Mouse (Mus musculus) limb, embryonic 13.5 days (tissue): Measurements from ENCODE around the gene Gm4907. TPM values are rescaled to one million over a fixed set of nuclear protein-coding genes. Genes with fewer than 3 reads are reported as not detected.
"Not testable (repeated sequence)": the region's sequence is repeated elsewhere in the genome, so short reads cannot be mapped to it uniquely, and the experiment has no call there.

ENCODE experiments used
- ATAC-seq: fragments of 200-750 bp; cut with Nextera tagmentation; 2 replicates; pipeline ENCODE4 v1.8.0; 2017; ENCODE audit warnings: low read depth, moderate number of reproducible peaks, moderate TSS enrichment; ENCODE audit not compliant: low FRiP score
- H3K27ac ChIP-seq: fragments of 300-500 bp; sonication (generic); 2 replicates; pipeline ENCODE4 v1.5.1; 2015; ENCODE audit warnings: inconsistent platforms, mild to moderate bottlenecking, moderate library complexity
- H3K27me3 ChIP-seq: fragments of 300-500 bp; sonication (generic); 2 replicates; pipeline ENCODE4 v1.6.1; 2015; ENCODE audit warnings: mild to moderate bottlenecking, inconsistent platforms
- H3K36me3 ChIP-seq: fragments of 300-500 bp; sonication (generic); 2 replicates; pipeline ENCODE4 v1.6.1; 2015; ENCODE audit warnings: inconsistent platforms, mild to moderate bottlenecking, moderate library complexity
- H3K4me1 ChIP-seq: fragments of 300-500 bp; sonication (generic); 2 replicates; pipeline ENCODE4 v1.6.1; 2015; ENCODE audit warnings: inconsistent platforms
- H3K4me2 ChIP-seq: fragments of 300-500 bp; sonication (generic); replicated peaks from 2 replicates; pipeline ENCODE4 v1.6.1; 2015; ENCODE audit warnings: inconsistent platforms, mild to moderate bottlenecking, moderate library complexity
- H3K4me3 ChIP-seq: fragments of 300-500 bp; sonication (generic); 2 replicates; pipeline ENCODE4 v1.5.1; 2015; ENCODE audit warnings: moderate library complexity, mild to moderate bottlenecking, inconsistent platforms
- H3K9ac ChIP-seq: fragments of 300-500 bp; sonication (generic); 2 replicates; pipeline ENCODE4 v1.6.1; 2015; ENCODE audit warnings: mild to moderate bottlenecking, inconsistent platforms
- H3K9me3 ChIP-seq: fragments of 300-500 bp; sonication (generic); 2 replicates; pipeline ENCODE4 v1.6.1; 2016; ENCODE audit warnings: inconsistent platforms
- WGBS: fragments of 180-500 bp; shearing (Covaris S2); methylation state at CpG from one replicate; pipeline ENCODE4 v1.1.7; 2015; 5-methylcytosine and 5-hydroxymethylcytosine counted together
- polyA plus RNA-seq: library from polyadenylated mRNA; unstranded; fragments of >200 nt; fragmentation: Nextera tagmentation; extraction: Ambion mirVana; gene quantifications from 2 replicates; pipeline ENCODE4 v1.2.1, GENCODE M21; 2015

Gm4907 gene
- not detected in 2 replicates for polyA plus RNA-seq

- H3K36me3 ChIP-seq, H3K9ac ChIP-seq, H3K27me3 ChIP-seq, H3K4me2 ChIP-seq, H3K9me3 ChIP-seq, H3K4me3 ChIP-seq, ATAC-seq, H3K4me1 ChIP-seq, H3K27ac ChIP-seq: not testable (repeated sequence)
- 65% methylated on average over 2 of the region's 2 CpGs for WGBS
Measured at GRCm38 (mm10) chrX:23882253-23882652, at the start of gene Gm4907. Gene Gm4907 (plus strand): TSS chrX:23882553.

- not testable (repeated sequence) for H3K27ac ChIP-seq, H3K4me2 ChIP-seq, ATAC-seq, H3K27me3 ChIP-seq, H3K4me3 ChIP-seq, H3K4me1 ChIP-seq, H3K36me3 ChIP-seq, H3K9ac ChIP-seq, H3K9me3 ChIP-seq
- WGBS, result 86% methylated on average over 11 of the region's 11 CpGs
Measured at GRCm38 (mm10) chrX:23833784-23834183, 48.6 kb upstream of the Gm4907 start.

GRCm38 (mm10) chrX:23840921-23841320, 41.4 kb upstream of the Gm4907 start:
- H3K4me1 ChIP-seq, result no peaks in the 10 kb centered on the region

DNA sequence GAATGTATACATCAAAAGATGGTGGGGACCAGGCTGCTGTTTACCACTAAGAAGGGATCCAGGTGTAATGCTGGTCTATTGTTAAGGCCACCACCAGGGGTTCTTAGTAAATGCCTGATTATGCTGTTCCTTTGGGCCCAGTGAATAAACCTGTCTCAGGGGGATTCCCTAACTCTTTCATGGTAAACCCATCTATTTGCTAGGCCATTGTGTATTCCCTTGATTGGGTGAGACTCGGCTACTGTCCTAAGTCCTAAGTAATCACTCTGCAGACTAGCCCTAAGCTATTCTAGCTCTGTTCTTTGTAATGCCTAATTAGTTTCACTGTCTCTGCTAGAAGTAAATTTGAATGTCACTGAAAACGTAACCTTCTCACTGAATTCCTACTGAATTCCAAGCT, 71.8 kb downstream of the Gm4907 start:
- 0 out of 2 replicates have a peak, but pooled peaks cover 4% of the 10 kb centered on the region for H3K9me3 ChIP-seq
- no peaks in the 10 kb centered on the region for H3K36me3 ChIP-seq
- H3K4me2 ChIP-seq, result no peak overlapping the region
- H3K9ac ChIP-seq, result no peak overlapping the region
- no peaks in the 10 kb centered on the region for H3K27me3 ChIP-seq
- no peaks in the 10 kb centered on the region for H3K4me1 ChIP-seq
- no peak overlapping the region for H3K4me3 ChIP-seq
- whole genome bisulfite sequencing, result 74% methylated on average over 2 of the region's 2 CpGs
- ATAC-seq, result no peak
- no peak overlapping the region for H3K27ac ChIP-seq

More at GRCm38 (mm10) chrX:23840921-23841320, 41.4 kb upstream of the Gm4907 start:
- Histone ChIP-seq H3K9me3 (no peaks in the 10 kb centered on the region), H3K27me3 (no peaks in the 10 kb centered on the region), H3K27ac (no peak overlapping the region), H3K36me3 (no peaks in the 10 kb centered on the region), H3K4me2 (no peak overlapping the region), H3K9ac (no peak overlapping the region), H3K4me3 (no peak overlapping the region)
- WGBS, result 77% methylated on average over 1 of the region's 1 CpGs
- ATAC-seq, result no peak

Other genes starting within 250 kb of the Gm4907 start
- gene Wdr44, start 189.5 kb upstream of the Gm4907 start, polyA plus RNA-seq, result 9.1 and 11.5 TPM in 2 replicates
- not detected in 2 replicates for gene Gm4985, start 76.4 kb downstream of the Gm4907 start, polyA plus RNA-seq